Comparison of ENCODE assay signal across 11 mouse cellular contexts in genomic region chr10:45229954-45230353, GRCm38 (mm10). TPM values are rescaled to one million over a fixed set of nuclear protein-coding genes. Genes with fewer than 3 reads are reported as not detected.
DNase-seq lines count a peak whose midpoint lies in the region; ATAC-seq and TF ChIP-seq lines count a peak whose summit lies in the region.
"Had no signal": no experiment of that assay in that cellular context is flagged by ENCODE, and none has a peak within 500 bp of the region (broad histone marks: within the 10 kb centered on the region; RNA-seq: fewer than 3 reads in every experiment).

No protein-coding gene starts in this region.

- no peak for TF ChIP-seq CTCF in midbrain, postnatal 0 days (IDR thresholded peaks at IDR 0.05)

- no peaks in the 10 kb centered on the region for H3K27me3 ChIP-seq in kidney, embryonic 14.5 days (ENCODE audit: control insufficient read depth, insufficient read depth, low read length)
- no peaks in the 10 kb centered on the region for H3K27me3 ChIP-seq in limb, embryonic 11.5 days (ENCODE audit: control insufficient read depth, insufficient read depth, low read length)
- H3K27me3 ChIP-seq in midbrain, postnatal 0 days (ENCODE audit: insufficient read depth, low read length): no peaks in the 10 kb centered on the region

- H3K36me3 ChIP-seq in kidney, embryonic 14.5 days (ENCODE audit: control insufficient read depth, insufficient read depth, low read length): no peaks in the 10 kb centered on the region
- no peaks in the 10 kb centered on the region for H3K36me3 ChIP-seq in limb, embryonic 11.5 days (ENCODE audit: control insufficient read depth, insufficient read depth, low read length)
- H3K36me3 ChIP-seq in midbrain, postnatal 0 days (ENCODE audit: insufficient read depth, low read length): no peaks in the 10 kb centered on the region

- DNase-seq in kidney, adult 18-20 months: no peak
- peak; percentile 87 for DNase-seq in forelimb bud, embryonic 11.5 days (ENCODE audit: low read depth, low spot score)
- DNase-seq in limb, embryonic 11.5 days (ENCODE audit: low spot score): peak; percentile 78
- DNase-seq in midbrain, postnatal 0 days (ENCODE audit: low spot score): peak; percentile 7
- DNase-seq in testis, postnatal 10 days (ENCODE audit: low spot score): no peak
- DNase-seq in ovary, adult 18-20 months (ENCODE audit: low spot score): no peak

- H3K9me3 ChIP-seq in kidney, embryonic 14.5 days (ENCODE audit: control insufficient read depth, low read length): no peaks in the 10 kb centered on the region
- H3K9me3 ChIP-seq in limb, embryonic 11.5 days (ENCODE audit: control insufficient read depth, low read length): no peaks in the 10 kb centered on the region
- no peaks in the 10 kb centered on the region for H3K9me3 ChIP-seq in midbrain, postnatal 0 days (ENCODE audit: low read length)

- no peak overlapping the region for H3K4me2 ChIP-seq in kidney, embryonic 14.5 days (replicated peaks; ENCODE audit: low read depth, low read length)
- no peak overlapping the region for H3K4me2 ChIP-seq in limb, embryonic 11.5 days (ENCODE audit: low read depth, severe bottlenecking)
- H3K4me2 ChIP-seq in midbrain, postnatal 0 days (ENCODE audit: low read depth, low read length, poor library complexity, severe bottlenecking): no peak overlapping the region
- H3K4me2 ChIP-seq: hindbrain, embryonic 14.5 days had no signal

- 4% methylated on average over 4 of the region's 4 CpGs for WGBS in kidney, embryonic 14.5 days
- WGBS in limb, embryonic 11.5 days: 1% methylated on average over 4 of the region's 4 CpGs
- WGBS in midbrain, postnatal 0 days: 19% methylated on average over 4 of the region's 4 CpGs

- no peak overlapping the region for H3K27ac ChIP-seq in kidney, embryonic 14.5 days (ENCODE audit: low read depth, low read length)
- no peak overlapping the region for H3K27ac ChIP-seq in limb, embryonic 11.5 days (replicated peaks; ENCODE audit: low read depth, low read length)
- H3K27ac ChIP-seq in midbrain, postnatal 0 days (ENCODE audit: low read depth, low read length): no peak overlapping the region
- H3K27ac ChIP-seq: hindbrain, embryonic 14.5 days; macrophage; stomach, postnatal 0 days had no signal

- H3K4me3 ChIP-seq in kidney, embryonic 14.5 days (ENCODE audit: low read length): no peak overlapping the region
- H3K4me3 ChIP-seq in limb, embryonic 11.5 days (ENCODE audit: low read depth, low read length): no peak overlapping the region
- H3K4me3 ChIP-seq in midbrain, postnatal 0 days (ENCODE audit: low read depth, low read length): no peak overlapping the region

- H3K4me1 ChIP-seq in kidney, embryonic 14.5 days (ENCODE audit: control insufficient read depth, insufficient read depth, low read length): no peaks in the 10 kb centered on the region
- 0 out of 2 replicates have a peak, but pooled peaks cover 4% of the 10 kb centered on the region for H3K4me1 ChIP-seq in limb, embryonic 11.5 days (ENCODE audit: control insufficient read depth, insufficient read depth, low read length)
- H3K4me1 ChIP-seq in midbrain, postnatal 0 days (ENCODE audit: insufficient read depth, low read length): no peaks in the 10 kb centered on the region

- H3K9ac ChIP-seq in kidney, embryonic 14.5 days (ENCODE audit: low read depth, low read length): no peak overlapping the region
- H3K9ac ChIP-seq in limb, embryonic 11.5 days (ENCODE audit: low read length): no peak overlapping the region
- H3K9ac ChIP-seq in midbrain, postnatal 0 days (replicated peaks; ENCODE audit: low read length, poor library complexity, severe bottlenecking): no peak overlapping the region
- H3K9ac ChIP-seq: hindbrain, embryonic 14.5 days had no signal

- ATAC-seq in kidney, embryonic 14.5 days (ENCODE audit: low FRiP score, low TSS enrichment): peak; percentile 91
- ATAC-seq in limb, embryonic 11.5 days (ENCODE audit: insufficient number of reproducible peaks, low FRiP score, low TSS enrichment, low read depth): peak; percentile 91
- ATAC-seq in midbrain, postnatal 0 days (ENCODE audit: low FRiP score): peak; percentile 34; the same call in 1 of the 2 replicates
- no peak for ATAC-seq in CD4-positive, CD25-positive, alpha-beta regulatory T cell, adult 4 months

RNA-seq across cellular contexts. Expression of gene Popdc3, which starts 52.1 kb away (rescaled TPM):
- polyA plus RNA-seq in kidney, embryonic 14.5 days (2014; fragmentation: Nextera tagmentation; extraction: Ambion mirVana): 0.22 and 0.51 TPM in 2 replicates
- 1.3 and 2.2 TPM in 2 replicates for polyA plus RNA-seq in limb, embryonic 11.5 days (2014; fragmentation: Nextera tagmentation; extraction: Ambion mirVana)
- total RNA-seq in midbrain, postnatal 0 days (2014; rRNA removed): 2.7 and 3.4 TPM in 2 replicates
- 2.4 and 2.8 TPM in 2 replicates for polyA plus RNA-seq in midbrain, postnatal 0 days (2015; fragmentation: Nextera tagmentation; extraction: Ambion mirVana)
- polyA plus RNA-seq in CD4-positive, CD25-positive, alpha-beta regulatory T cell, adult 4 months (2017; shearing (Covaris generic)): not detected
- polyA plus RNA-seq: macrophage had no signal

Comparison
In these comparisons a context has a peak if more than half of its experiments do, and no peak if none do; other contexts are left out.
1. DNase-seq: peak in forelimb bud, embryonic 11.5 days (single experiment), limb, embryonic 11.5 days (single experiment) and midbrain, postnatal 0 days (single experiment); none in kidney, adult 18-20 months (single experiment), testis, postnatal 10 days (single experiment) and ovary, adult 18-20 months (single experiment).